9 mouse cellular contexts compared by ENCODE assay signal in genomic region chr2:75767871-75768558, GRCm38 (mm10).
DNase-seq lines count a peak whose midpoint lies in the region; ATAC-seq lines count a peak whose summit lies in the region.
"Had no signal": no experiment of that assay in that cellular context is flagged by ENCODE, and none has a peak within 500 bp of the region (broad histone marks: within the 10 kb centered on the region; RNA-seq: fewer than 3 reads in every experiment).

No protein-coding gene starts in this region.

- intact Hi-C loops in heart, postnatal 10 days (cut with DNase I), result no loop called here

- WGBS in heart, embryonic 16.5 days, result 50% methylated on average over 7 of the region's 7 CpGs
- WGBS in intestine, embryonic 16.5 days, result 49% methylated on average over 7 of the region's 7 CpGs
- 36% methylated on average over 7 of the region's 7 CpGs for WGBS in lung, embryonic 16.5 days

- no peaks in the 10 kb centered on the region for H3K36me3 ChIP-seq in heart, embryonic 16.5 days (ENCODE audit: control insufficient read depth, insufficient read depth)
- H3K36me3 ChIP-seq in intestine, embryonic 16.5 days (ENCODE audit: control insufficient read depth, insufficient read depth, low read length), result no peaks in the 10 kb centered on the region
- no peaks in the 10 kb centered on the region for H3K36me3 ChIP-seq in lung, embryonic 16.5 days (ENCODE audit: control insufficient read depth, insufficient read depth, low read length)

- no peaks in the 10 kb centered on the region for H3K27me3 ChIP-seq in heart, embryonic 16.5 days (ENCODE audit: control insufficient read depth, insufficient read depth, low read length)
- no peaks in the 10 kb centered on the region for H3K27me3 ChIP-seq in intestine, embryonic 16.5 days (replicated peaks; ENCODE audit: control insufficient read depth, insufficient read depth, low read length)
- H3K27me3 ChIP-seq in lung, embryonic 16.5 days (ENCODE audit: control insufficient read depth, insufficient read depth, low read depth, low read length), result no peaks in the 10 kb centered on the region
- H3K27me3 ChIP-seq: Patski had no signal

- H3K4me1 ChIP-seq in heart, embryonic 16.5 days (ENCODE audit: control insufficient read depth, insufficient read depth, low read length), result peaks cover 21% of the 10 kb centered on the region
- peaks cover 18% of the 10 kb centered on the region for H3K4me1 ChIP-seq in intestine, embryonic 16.5 days (ENCODE audit: control insufficient read depth, insufficient read depth, low read length)
- peaks cover 26% of the 10 kb centered on the region for H3K4me1 ChIP-seq in lung, embryonic 16.5 days (replicated peaks; ENCODE audit: control insufficient read depth, insufficient read depth, low read length)

- H3K9ac ChIP-seq in heart, embryonic 16.5 days (ENCODE audit: low read length), result no peak overlapping the region
- H3K9ac ChIP-seq in intestine, embryonic 16.5 days (ENCODE audit: low read depth, low read length), result no peak overlapping the region
- H3K9ac ChIP-seq in lung, embryonic 16.5 days (ENCODE audit: low read length), result no peak overlapping the region

- no peak overlapping the region for H3K4me3 ChIP-seq in heart, embryonic 16.5 days (ENCODE audit: low read length)
- no peak overlapping the region for H3K4me3 ChIP-seq in intestine, embryonic 16.5 days (ENCODE audit: low read length)
- H3K4me3 ChIP-seq in lung, embryonic 16.5 days (ENCODE audit: low read length), result no peak overlapping the region

- no peak overlapping the region for H3K4me2 ChIP-seq in heart, embryonic 16.5 days (ENCODE audit: low read depth, low read length)
- no peak overlapping the region for H3K4me2 ChIP-seq in intestine, embryonic 16.5 days (ENCODE audit: low read depth, low read length)
- H3K4me2 ChIP-seq in lung, embryonic 16.5 days (ENCODE audit: low read depth, low read length), result 0 out of 2 replicates have a peak overlapping the region, but pooled peaks have one; percentile 17

- ATAC-seq in heart, embryonic 16.5 days (replicated peaks; ENCODE audit: extremely low read depth, insufficient read depth, low FRiP score), result no peak
- peak; percentile 60 for ATAC-seq in intestine, embryonic 16.5 days
- ATAC-seq in lung, embryonic 16.5 days (ENCODE audit: low read depth), result 0 out of 2 replicates have a peak, but pooled peaks have one; percentile 18
- ATAC-seq: Patski had no signal

- H3K9me3 ChIP-seq in heart, embryonic 16.5 days (replicated peaks; ENCODE audit: control insufficient read depth, low read length), result no peaks in the 10 kb centered on the region
- no peaks in the 10 kb centered on the region for H3K9me3 ChIP-seq in intestine, embryonic 16.5 days (ENCODE audit: control insufficient read depth, low read length)
- no peaks in the 10 kb centered on the region for H3K9me3 ChIP-seq in lung, embryonic 16.5 days (ENCODE audit: control insufficient read depth, low read length)

- no peak for DNase-seq in heart, postnatal 10 days
- DNase-seq in c-Kit-positive CD71-positive TER-119-positive erythroid progenitor cells, embryonic 14.5 days (ENCODE audit: low spot score), result peak; percentile 68
- DNase-seq in left cerebral cortex, adult 11 months (ENCODE audit: low spot score), result no peak
- no peak for DNase-seq in right cerebral cortex, postnatal 25 days
- no peak for DNase-seq in right cerebral cortex, postnatal 4 days

- peak overlapping the region; percentile 34; the same call in 1 of the 2 replicates for H3K27ac ChIP-seq in heart, embryonic 16.5 days (ENCODE audit: low read length)
- H3K27ac ChIP-seq in intestine, embryonic 16.5 days (ENCODE audit: low read length), result peak overlapping the region; percentile 73
- H3K27ac ChIP-seq in lung, embryonic 16.5 days (ENCODE audit: low read length), result peak overlapping the region; percentile 75
